Mouse (Mus musculus): ENCODE data around the gene Serpine3.

DNA sequence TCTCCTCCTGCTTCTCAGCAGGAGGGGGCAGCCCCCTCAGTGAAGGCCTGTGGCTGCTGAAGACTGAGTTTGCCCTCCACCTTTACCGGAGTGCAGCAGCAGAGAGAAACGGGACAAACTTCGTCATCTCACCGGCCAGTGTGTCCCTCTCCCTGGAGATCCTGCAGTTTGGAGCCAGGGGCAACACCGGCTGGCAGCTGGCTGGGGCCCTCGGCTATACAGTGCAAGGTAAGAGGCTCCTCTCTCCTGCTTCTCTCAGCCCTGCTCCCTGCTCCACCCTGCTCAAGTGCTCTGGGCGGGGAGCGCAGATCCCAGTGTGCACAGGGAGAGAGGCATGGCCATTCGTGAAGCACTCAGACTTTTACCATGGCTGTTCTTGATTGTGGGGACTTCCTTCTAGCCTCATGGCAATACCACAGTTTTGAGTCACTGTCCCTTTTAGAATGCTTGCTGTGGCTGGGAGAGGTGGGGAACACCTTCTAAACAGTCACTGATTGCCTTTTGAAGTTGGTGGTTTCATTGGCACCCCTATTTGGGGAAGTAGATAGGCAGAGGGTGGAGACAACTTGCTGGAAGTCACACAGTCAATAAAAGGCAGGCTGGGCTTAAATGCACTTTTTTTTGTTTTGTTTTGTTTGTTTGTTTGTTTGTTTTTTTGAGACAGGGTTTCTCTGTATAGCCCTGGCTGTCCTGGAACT is 1.7 kb downstream of the Serpine3 start:
- no peak for TF ChIP-seq GATA1 (IDR thresholded peaks at IDR 0.05; ENCODE audit: borderline replicate concordance, low read length)
- TF ChIP-seq FLI1 (IDR thresholded peaks at IDR 0.05; ENCODE audit: low read length), result no peak

Measured in megakaryocyte, embryonic 14.5 days (primary cell).